Mouse (Mus musculus) testis, adult 2 months (tissue): ENCODE results near the gene Ghitm.

ENCODE experiments used
- CTCF ChIP-seq: fragments of 200-500 bp; IDR thresholded peaks from 2 replicates; pipeline ENCODE4 v1.5.1; 2012; ENCODE audit warnings: low read depth, mild to moderate bottlenecking, inconsistent platforms, low read length, moderate library complexity; ENCODE audit not compliant: control insufficient read depth, insufficient read depth, insufficient replicate concordance
- POLR2A ChIP-seq: fragments of 200-500 bp; IDR thresholded peaks from 2 replicates; pipeline ENCODE4 v1.6.1; 2012; ENCODE audit warnings: low read depth, mild to moderate bottlenecking, inconsistent platforms, low read length, moderate library complexity; ENCODE audit not compliant: control insufficient read depth

DNA sequence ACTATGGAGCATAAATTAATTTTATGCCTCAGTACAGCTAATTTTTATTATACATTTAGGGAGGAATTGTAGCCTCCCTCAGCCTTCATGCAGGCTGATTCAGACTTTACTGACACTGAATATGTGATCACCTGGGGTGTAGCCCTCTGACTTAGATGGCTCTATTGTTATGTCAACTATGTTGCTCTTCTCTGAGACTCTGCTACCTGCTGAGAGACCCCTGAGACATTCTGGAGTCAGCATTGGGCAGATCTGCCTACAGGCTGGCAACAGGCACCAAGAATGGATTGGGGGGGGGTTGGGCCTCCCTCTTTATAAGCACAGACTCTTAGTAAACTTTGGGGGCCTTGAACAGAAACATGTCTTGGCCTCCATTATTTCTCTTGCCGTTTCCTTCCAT, 19.3 kb upstream of the Ghitm start:
- no peak for TF ChIP-seq CTCF
- no peak for TF ChIP-seq POLR2A
